Mouse (Mus musculus) CH12F3 (cell line): ENCODE results near the gene Tmc2.

Source experiments
- in situ Hi-C: fragments of 300-500 bp; cut with MboI; formaldehyde crosslinking; loops from 2 replicates; pipeline ENCODE4 v1.14.3; 2020; ENCODE audit warnings: low sequenced_read_pairs

Gene Tmc2

GRCm38 (mm10) chr2:130194894-130195293 lies at the start of gene Tmc2:
Gene Tmc2 (plus strand): TSS chr2:130195194.
- in situ Hi-C loops = no loop called here

GRCm38 (mm10) chr2:130146089-130146668 lies 48.8 kb upstream of the Tmc2 start:
- in situ Hi-C loops = no loop called here

DNA sequence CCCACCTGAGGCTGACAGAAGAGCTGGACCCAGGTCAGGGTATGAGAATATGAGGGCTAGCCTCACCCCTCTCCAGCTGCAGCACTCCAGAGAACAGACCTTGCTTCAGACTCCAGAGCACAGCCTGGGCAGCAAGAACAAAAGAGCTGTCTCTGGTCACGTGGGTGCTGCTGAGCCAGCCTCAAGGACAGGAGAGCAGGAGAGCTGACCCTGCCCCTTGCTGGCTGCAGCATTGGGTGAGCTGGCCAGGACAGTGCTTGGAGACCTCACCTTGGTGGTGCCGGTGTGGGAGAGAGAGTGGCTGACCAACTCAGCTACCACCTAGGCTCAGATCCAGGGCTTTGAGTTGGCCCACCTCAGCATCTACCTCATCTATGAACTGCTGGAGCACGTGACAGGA lies 39.8 kb upstream of the Tmc2 start:
- in situ Hi-C loops = no loop called here

DNA sequence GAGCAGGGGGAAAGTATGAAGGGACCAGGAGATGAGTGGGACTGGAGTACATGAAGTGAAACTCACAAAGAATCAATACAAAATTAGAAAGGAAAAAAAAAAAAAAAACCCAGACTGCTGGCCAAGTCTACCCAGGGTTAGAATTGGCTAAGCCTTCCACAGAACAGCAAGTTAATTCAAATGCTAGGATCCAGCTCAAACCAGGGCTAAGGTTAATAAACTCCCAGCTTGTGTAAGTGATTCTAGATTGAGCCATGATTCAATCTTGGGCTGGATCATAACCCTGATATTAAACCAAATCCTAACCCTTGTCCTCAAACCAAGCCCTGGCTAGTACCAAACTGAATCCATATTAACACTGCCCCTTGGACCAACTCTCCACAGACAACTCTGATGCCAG lies 39.1 kb upstream of the Tmc2 start:
- in situ Hi-C loops = no loop called here

- in situ Hi-C loops = no loop called here
Measured at GRCm38 (mm10) chr2:130157231-130158087, 37.5 kb upstream of the Tmc2 start.

DNA sequence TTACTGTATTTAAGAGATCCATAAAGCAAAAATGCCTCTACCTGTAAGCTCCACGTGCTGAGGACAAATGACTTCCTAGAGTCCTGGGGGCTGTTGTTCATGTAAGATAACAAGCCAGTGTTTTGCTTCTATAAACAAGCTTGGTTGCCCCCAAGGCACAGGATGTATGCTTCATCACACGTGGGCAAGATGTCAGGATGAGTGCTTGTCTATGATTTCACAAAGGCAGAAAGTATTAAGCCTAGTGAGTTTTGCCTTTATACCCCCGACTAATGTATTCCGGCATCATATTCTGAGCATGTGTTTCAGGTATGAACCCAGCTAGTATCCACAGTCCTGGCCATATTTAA lies 36.9 kb upstream of the Tmc2 start:
- in situ Hi-C loops = no loop called here

DNA sequence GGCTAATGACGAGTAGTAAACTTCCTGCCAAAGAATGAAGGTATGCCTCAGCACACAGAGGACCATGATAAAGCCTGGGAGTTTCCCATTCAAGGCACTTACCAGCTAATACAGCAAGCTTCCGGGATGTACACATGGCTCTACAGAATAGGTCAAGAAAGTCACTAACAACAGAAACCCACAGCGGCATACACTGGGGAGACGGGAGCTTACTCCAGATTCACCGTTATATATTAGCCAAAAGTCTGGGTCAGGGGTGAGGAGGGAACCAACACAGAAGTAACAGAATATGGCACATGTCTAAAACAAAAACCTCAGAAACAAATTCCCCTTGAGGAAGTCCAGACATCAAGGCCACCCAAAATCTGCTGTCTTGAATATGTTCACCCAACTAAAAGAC lies 32.3 kb upstream of the Tmc2 start:
- in situ Hi-C loops = no loop called here

DNA sequence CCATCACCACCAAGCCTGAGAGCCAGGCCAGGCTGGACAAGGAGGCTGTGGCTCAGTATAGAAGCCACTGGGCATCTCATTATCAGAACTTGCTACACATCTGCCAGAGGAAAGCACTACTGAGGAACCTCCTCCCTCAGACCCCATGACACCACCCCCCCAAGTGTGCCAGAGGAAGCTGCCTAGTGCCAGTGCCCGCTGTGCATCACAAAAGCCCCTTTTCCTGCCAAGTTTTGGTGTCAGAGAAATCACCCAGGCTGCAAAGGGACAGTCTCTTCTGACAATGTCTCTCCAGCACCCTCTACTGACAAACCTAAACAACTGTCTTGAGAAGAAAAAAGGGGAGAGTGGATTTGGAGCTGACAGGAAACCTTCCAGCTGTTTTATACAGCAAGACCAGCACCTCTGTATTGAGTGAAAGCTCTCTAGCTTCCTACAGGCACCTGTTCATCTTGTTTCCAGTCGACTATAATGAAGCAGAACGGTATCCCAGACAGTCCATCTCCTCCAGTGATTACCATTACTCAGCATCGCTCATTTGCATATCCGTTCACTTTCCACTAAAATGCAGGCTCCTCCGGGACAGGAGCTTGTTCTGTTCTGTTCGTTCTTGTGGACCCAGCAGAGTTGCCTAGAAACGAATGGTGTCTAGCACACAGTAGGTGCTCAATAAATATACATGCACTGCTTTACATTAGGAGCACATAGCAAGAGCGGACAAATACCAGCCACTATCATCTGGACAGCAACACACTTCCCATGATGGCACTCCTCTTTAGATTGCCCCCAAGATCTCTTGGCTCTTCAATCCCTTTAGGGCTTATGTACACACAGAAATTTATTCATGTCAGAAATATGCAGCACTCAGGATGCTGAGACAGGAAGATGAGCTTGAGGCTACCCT lies 28.4 kb upstream of the Tmc2 start:
- in situ Hi-C loops = no loop called here

DNA sequence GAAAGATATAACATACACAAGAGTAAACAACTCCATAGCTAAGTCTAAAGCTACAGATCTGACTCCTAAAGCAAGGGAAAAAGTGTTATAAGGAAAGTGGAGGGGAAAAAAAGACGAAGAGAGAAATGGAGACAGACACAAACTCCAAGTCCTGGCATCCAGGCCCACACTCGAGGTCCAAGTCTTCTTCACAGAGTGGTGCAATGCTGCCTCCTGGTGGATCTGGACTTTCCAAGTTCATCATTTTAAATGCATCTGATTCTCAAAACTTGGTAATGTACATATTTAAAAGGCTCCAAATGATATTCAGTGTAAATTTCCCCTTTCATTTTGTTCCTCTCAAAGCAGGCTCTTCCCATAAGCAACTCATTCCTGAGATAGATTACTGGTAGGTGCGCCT lies 27.1 kb upstream of the Tmc2 start:
- in situ Hi-C loops = no loop called here

DNA sequence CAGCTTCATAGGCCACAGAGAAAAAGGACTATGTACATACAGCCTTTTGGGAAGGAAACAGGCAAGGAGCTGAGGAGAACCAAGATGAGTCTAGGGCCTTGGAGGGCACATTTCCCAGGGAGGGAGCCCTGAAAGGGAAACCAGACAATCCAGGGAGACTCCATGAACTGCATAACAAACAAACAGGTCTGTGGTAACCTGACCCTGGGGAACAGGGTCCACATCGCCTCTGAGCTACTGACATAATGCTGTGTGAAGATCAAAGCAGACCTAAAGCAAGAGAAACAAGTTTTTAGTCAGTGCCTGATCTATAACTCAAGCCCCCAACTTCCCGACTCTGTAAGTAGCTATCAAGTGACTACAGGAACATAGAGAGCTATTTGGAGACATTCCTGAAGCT lies 23.3 kb upstream of the Tmc2 start:
- in situ Hi-C loops = no loop called here

DNA sequence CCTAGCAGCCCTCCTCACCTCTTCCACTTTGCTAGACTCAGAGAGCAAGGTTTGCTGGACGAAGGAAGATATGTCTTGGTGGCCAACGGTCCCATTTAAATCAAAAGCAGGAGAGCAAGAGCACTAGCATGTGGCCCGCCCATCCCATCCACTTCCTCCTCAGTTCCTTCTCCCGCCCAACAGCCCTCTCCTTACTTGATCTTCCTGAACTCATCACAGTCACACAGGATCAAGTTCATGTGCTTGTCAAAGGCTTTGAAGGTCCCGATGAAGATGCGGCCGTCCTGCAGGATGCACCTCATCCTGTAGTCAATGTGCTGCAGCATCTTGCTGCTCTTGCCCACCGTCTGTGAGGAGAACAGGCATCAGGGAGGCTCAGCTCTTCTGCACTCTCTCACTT lies 18.2 kb upstream of the Tmc2 start:
- in situ Hi-C loops = no loop called here

DNA sequence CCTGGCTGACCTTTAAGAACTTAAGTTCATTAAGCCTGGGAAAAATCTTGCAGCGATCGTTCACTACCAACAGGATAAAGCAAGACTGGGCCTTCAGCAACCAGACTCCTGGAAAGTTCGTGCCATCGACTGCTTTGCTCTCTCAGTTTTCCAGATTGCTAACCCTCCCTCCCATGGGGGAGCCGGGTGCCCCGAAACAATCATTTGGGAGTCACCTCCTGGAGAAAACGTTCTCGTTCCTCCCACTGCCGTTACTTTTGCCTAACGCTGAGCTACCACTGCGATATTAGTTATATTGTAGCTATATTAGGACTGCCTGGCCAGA lies 16.7 kb upstream of the Tmc2 start:
- in situ Hi-C loops = no loop called here

GRCm38 (mm10) chr2:130178706-130179506 lies 16.1 kb upstream of the Tmc2 start, which contains the start of gene Snrpb:
Gene Snrpb (minus strand): TSS chr2:130179403.
- in situ Hi-C loops = no loop called here

GRCm38 (mm10) chr2:130179507-130180019 lies 15.4 kb upstream of the Tmc2 start:
- in situ Hi-C loops = no loop called here

DNA sequence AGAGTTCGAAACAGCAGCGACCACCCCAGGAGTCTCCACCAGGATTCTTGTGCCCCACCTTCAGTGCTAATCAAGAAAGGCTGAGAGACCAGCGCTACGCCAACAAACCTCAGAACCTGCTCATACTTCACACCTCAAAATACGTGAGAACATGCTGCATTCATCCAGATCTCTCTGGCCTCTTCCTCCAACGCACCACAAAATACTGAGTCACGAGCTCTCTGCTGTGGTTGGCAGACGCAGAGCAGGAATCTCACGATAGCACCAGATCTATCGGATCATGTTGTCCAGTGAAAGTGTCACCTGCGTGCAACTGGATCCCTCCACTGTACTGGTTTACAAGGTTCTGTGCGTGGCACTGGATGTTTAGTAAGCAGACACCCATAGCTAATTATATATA lies 6.6 kb upstream of the Tmc2 start:
- in situ Hi-C loops = no loop called here

DNA sequence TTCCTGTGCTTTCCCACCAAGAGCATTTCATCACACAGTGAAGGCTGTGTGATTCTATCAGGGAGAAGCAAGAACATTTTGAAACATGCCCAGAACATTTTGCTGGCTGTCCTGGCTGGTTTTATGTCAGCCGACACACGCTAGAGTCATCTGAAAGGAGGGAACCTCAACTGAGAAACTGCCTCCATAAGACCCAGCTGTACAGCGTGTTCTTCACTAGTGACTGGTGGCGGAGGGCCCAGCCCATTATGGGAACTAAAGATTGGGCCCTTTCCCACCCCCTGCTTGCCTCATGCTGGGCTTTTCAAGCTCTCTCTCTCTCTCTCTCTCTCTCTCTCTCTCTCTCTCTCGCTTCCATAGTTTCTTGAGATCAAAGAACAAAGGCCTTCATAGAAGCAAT lies 6.0 kb downstream of the Tmc2 start:
- in situ Hi-C loops = no loop called here

DNA sequence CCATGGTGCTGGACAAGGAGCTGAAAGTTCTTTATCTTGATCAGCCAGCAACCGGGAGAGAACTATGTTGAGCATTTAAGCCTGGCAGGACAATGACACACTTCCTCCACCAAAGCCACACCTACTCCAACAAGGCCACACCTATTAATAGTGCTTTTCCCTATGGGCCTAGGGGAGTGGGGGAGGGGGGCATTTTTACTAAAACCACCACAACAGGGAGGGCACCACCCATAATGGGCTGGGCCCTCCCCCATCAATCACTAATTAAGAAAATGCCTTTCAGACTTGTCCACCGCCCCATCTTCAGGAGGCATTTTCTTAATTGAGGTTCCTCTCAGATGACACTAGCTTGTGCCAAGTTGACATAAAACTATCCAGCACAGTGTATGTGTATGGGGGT lies 12.4 kb downstream of the Tmc2 start:
- in situ Hi-C loops = no loop called here

- in situ Hi-C loops = no loop called here
Measured at GRCm38 (mm10) chr2:130207996-130208395, 13.0 kb downstream of the Tmc2 start.

DNA sequence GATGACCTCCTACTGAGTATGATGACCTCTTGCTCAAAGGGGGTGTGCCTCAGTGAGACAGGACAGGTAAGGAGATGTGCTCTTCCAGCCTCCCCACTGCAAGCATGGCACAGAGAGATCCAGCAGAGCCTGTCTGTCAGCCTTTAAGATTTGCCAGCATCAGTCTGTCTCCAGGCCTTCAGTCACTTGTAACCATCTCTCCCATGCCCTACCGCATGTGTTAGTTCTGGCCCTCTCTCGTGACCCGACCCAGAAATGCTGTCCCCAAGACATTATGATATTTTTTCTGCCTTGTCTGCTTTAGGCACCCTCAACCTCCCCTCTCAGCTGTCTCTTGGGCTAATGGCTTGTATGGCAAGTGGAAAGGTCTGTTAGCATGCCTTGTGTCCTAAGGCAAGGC lies 14.6 kb downstream of the Tmc2 start:
- in situ Hi-C loops = no loop called here

GRCm38 (mm10) chr2:130211581-130211980 lies 16.6 kb downstream of the Tmc2 start:
- in situ Hi-C loops = no loop called here

GRCm38 (mm10) chr2:130246912-130247311 lies 51.9 kb downstream of the Tmc2 start:
- in situ Hi-C loops = no loop called here
